Comparison of ENCODE assay signal across 14 mouse cellular contexts in the genomic region with DNA sequence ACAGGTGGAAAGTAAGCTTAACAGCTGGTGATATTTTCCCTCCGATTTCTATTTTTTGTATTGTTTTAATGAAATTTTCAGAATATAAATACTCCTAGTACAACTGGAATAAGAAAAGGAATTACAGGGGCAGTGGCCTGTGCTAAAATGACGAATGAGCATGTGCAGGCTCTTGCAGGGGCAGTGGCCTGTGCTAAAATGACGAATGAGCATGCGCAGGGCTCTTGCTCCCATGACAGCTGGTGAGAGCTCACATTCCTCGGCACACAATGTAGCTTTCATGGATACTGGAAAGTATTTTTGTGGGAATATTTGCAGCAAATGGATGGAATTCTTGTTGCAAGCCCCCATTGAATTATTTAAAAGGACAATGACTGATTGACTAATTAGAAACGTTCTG. TPM values are rescaled to one million over a fixed set of nuclear protein-coding genes. Genes with fewer than 3 reads are reported as not detected.
A peak's percentile ranks its signal among the peaks of the same experiment; 100 is the strongest.
DNase-seq lines count a peak whose midpoint lies in the region; ATAC-seq and TF ChIP-seq lines count a peak whose summit lies in the region.
"Had no signal": no experiment of that assay in that cellular context is flagged by ENCODE, and none has a peak within 500 bp of the region (broad histone marks: within the 10 kb centered on the region; RNA-seq: fewer than 3 reads in every experiment).

No protein-coding gene starts in this region.

- H3K4me2 ChIP-seq in stomach, embryonic 16.5 days (ENCODE audit: low read depth, low read length), result no peak overlapping the region
- H3K4me2 ChIP-seq in stomach, postnatal 0 days (replicated peaks; ENCODE audit: low read depth), result no peak overlapping the region
- H3K4me2 ChIP-seq in hindbrain, embryonic 15.5 days, result no peak overlapping the region
- H3K4me2 ChIP-seq: heart, embryonic 12.5 days had no signal

- H3K27ac ChIP-seq in stomach, embryonic 16.5 days (ENCODE audit: low read length), result no peak overlapping the region
- H3K27ac ChIP-seq in stomach, postnatal 0 days (replicated peaks), result no peak overlapping the region
- no peak overlapping the region for H3K27ac ChIP-seq in hindbrain, embryonic 15.5 days (replicated peaks)

- no peaks in the 10 kb centered on the region for H3K9me3 ChIP-seq in stomach, embryonic 16.5 days (replicated peaks; ENCODE audit: control insufficient read depth, low read length)
- H3K9me3 ChIP-seq in stomach, postnatal 0 days (ENCODE audit: control insufficient read depth, low read length), result no peaks in the 10 kb centered on the region
- no peaks in the 10 kb centered on the region for H3K9me3 ChIP-seq in hindbrain, embryonic 15.5 days

- no peak for TF ChIP-seq EP300 in stomach, postnatal 0 days (optimal IDR thresholded peaks at IDR 0.05)

- DNase-seq in layer of hippocampus, adult 11-12 months (ENCODE audit: low spot score), result peak; percentile 29
- DNase-seq in layer of hippocampus, adult 8-10 months (ENCODE audit: low spot score in 2 of 2), result no peak
- no peak for DNase-seq in stomach, postnatal 0 days (ENCODE audit: low spot score)
- DNase-seq in spleen, postnatal 10 days (ENCODE audit: low spot score in 2 of 2), result no peak
- DNase-seq in thymus, postnatal 36 days, result no peak
- DNase-seq: cerebellum, postnatal 14 days; left cerebral cortex, postnatal 4 days; lung, adult 2 months; spleen, adult 18-20 months; thymus, adult 2 months had no signal

- no peaks in the 10 kb centered on the region for H3K27me3 ChIP-seq in stomach, embryonic 16.5 days (ENCODE audit: control insufficient read depth, insufficient read depth, low read length)
- no peaks in the 10 kb centered on the region for H3K27me3 ChIP-seq in stomach, postnatal 0 days (ENCODE audit: control insufficient read depth, insufficient read depth, low read length)
- no peaks in the 10 kb centered on the region for H3K27me3 ChIP-seq in hindbrain, embryonic 15.5 days
- H3K27me3 ChIP-seq: heart, embryonic 12.5 days had no signal

- peak; percentile 75; the same call in 1 of the 2 replicates for ATAC-seq in stomach, embryonic 16.5 days (ENCODE audit: insufficient read depth, low FRiP score)
- no peak for ATAC-seq in stomach, postnatal 0 days (ENCODE audit: low FRiP score, low TSS enrichment)
- ATAC-seq in hindbrain, embryonic 15.5 days (ENCODE audit: low FRiP score, low read depth), result peak; percentile 83; the same call in 1 of the 2 replicates

- H3K4me1 ChIP-seq in stomach, embryonic 16.5 days (ENCODE audit: control insufficient read depth, insufficient read depth, low read length), result no peaks in the 10 kb centered on the region
- H3K4me1 ChIP-seq in stomach, postnatal 0 days (replicated peaks; ENCODE audit: control insufficient read depth, insufficient read depth), result no peaks in the 10 kb centered on the region
- peaks cover 4% of the 10 kb centered on the region; the same call in 1 of the 2 replicates for H3K4me1 ChIP-seq in hindbrain, embryonic 15.5 days (replicated peaks)
- H3K4me1 ChIP-seq: heart, embryonic 12.5 days had no signal

- no peak for TF ChIP-seq CTCF in stomach, postnatal 0 days (IDR thresholded peaks at IDR 0.05; ENCODE audit: low read depth)

- no peaks in the 10 kb centered on the region for H3K36me3 ChIP-seq in stomach, embryonic 16.5 days (ENCODE audit: control insufficient read depth, insufficient read depth, low read length)
- no peaks in the 10 kb centered on the region for H3K36me3 ChIP-seq in stomach, postnatal 0 days (ENCODE audit: control insufficient read depth, insufficient read depth, low read length)
- H3K36me3 ChIP-seq in hindbrain, embryonic 15.5 days, result no peaks in the 10 kb centered on the region

- no peak overlapping the region for H3K9ac ChIP-seq in stomach, embryonic 16.5 days (ENCODE audit: low read length)
- no peak overlapping the region for H3K9ac ChIP-seq in stomach, postnatal 0 days (ENCODE audit: low read length)
- H3K9ac ChIP-seq in hindbrain, embryonic 15.5 days, result no peak overlapping the region
- H3K9ac ChIP-seq: heart, embryonic 12.5 days had no signal

- H3K4me3 ChIP-seq in stomach, embryonic 16.5 days (replicated peaks; ENCODE audit: low read length), result no peak overlapping the region
- H3K4me3 ChIP-seq in stomach, postnatal 0 days (ENCODE audit: low read depth, low read length), result no peak overlapping the region
- H3K4me3 ChIP-seq in hindbrain, embryonic 15.5 days, result no peak overlapping the region
- H3K4me3 ChIP-seq: erythroblast, embryonic 14.5 days; heart, embryonic 12.5 days had no signal

- 36% methylated on average over 6 of the region's 6 CpGs for WGBS in stomach, embryonic 16.5 days
- 48% methylated on average over 6 of the region's 6 CpGs for WGBS in stomach, postnatal 0 days
- 35% methylated on average over 6 of the region's 6 CpGs for WGBS in hindbrain, embryonic 15.5 days

RNA-seq across cellular contexts. Expression of gene Akap7, which starts 46.5 kb away (rescaled TPM):
- total RNA-seq in layer of hippocampus, adult 8-10 months (2022), result 10 to 100 TPM; 49.6 to 57.7 (median 53.5) TPM
- polyA plus RNA-seq in stomach, embryonic 16.5 days (2015; fragmentation: Nextera tagmentation; extraction: Ambion mirVana), result 12.6 and 15.3 TPM in 2 replicates
- 21.5 and 23.1 TPM in 2 replicates for polyA plus RNA-seq in stomach, postnatal 0 days (2015; fragmentation: Nextera tagmentation; extraction: Ambion mirVana)
- 51.6 and 57.7 TPM in 2 replicates for polyA plus RNA-seq in hindbrain, embryonic 15.5 days (2015; fragmentation: Nextera tagmentation; extraction: Ambion mirVana)
